Mouse (Mus musculus): ENCODE results near the gene Parp6.

DNA sequence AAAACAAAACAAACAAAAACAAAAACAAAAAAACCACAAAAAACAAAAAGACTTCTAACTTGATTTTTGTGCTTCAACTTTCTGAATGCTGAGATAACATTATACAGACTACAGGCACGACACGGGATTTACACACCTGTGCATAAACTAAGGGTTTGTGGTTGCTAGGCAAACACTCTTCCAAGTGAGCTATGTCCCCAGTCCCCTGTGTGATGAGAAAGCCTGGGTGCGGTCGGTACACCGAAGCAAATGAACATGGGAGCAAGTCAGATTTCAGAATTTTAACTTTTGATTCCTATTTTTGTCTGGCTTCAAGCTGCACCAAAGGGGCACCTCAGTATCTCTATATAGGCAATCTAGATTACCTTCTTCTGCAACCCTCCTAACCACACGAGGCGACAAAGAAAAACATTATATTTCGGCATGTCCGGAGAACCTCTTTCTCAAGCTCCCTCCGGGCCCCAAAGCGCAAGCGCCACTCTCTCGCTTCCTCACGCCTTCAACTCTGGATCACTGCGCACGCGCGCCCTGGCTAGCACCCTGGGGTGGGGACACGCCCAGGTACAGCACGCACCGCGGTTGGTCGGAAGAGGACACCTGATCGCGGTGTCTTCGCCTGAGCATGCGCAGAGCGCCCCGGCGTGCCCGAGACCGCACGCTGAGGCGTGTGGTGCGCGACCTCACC is at the start of gene Parp6:
- no peak for TF ChIP-seq GATA1 (IDR thresholded peaks at IDR 0.05; ENCODE audit: borderline replicate concordance, low read length)
- no peak for TF ChIP-seq FLI1 (IDR thresholded peaks at IDR 0.05; ENCODE audit: low read length)

Data from megakaryocyte, embryonic 14.5 days (primary cell).